Mouse (Mus musculus) kidney, adult 2 months (tissue): ENCODE results near the gene Grcc10.

Source experiments
- CTCF ChIP-seq: fragments of 200-500 bp; conservative IDR thresholded peaks from 2 replicates; pipeline ENCODE4 v1.5.1; 2011; ENCODE audit warnings: low read depth, mild to moderate bottlenecking, control low read depth, low read length, moderate library complexity, mixed read lengths; ENCODE audit not compliant: insufficient read depth, insufficient read length
- POLR2A ChIP-seq: fragments of 200-500 bp; IDR thresholded peaks from one replicate; pipeline ENCODE4 v1.6.1; 2011; ENCODE audit warnings: low read depth, low read length, control low read depth

DNA sequence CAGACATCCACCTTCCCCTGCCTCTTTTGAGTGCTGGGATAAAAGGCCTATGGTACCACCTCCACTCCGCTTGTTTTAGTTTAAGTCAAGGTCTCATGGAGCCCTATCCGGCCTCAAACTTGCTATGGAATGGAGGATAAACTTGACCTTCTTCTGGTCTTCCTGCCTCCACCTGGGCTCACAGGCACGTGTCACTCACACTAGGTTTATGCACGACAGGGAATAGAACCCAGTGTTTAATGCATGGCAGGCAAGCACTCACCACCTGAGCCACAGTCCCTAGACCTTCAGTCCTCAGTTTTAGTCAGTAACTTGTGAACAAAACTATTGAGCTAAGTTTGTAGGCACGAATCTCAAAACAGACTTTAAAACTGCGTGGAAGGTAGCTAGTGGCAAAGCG lies 10.1 kb downstream of the Grcc10 start:
- no peak for TF ChIP-seq POLR2A
- TF ChIP-seq CTCF: no peak
